18 mouse cellular contexts compared by ENCODE assay signal in the genomic region with DNA sequence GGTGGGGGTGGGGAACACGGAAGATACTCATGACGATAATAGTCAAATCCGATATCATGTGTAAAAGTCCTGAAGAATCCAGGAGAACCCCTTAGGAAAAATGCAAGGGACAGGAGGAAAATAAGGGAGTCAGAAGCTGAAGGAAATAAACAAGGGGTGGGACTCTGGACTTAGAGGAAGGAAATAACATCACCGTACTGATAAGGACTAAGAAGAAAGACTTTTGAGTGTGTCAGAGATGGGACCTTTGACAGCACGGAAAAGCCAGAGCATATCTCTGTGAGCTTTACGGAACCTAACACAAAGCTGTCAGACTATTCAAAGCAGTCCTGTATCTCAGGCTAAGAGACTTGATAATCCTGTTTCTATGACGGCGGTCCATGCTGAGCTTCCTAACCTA. TPM values are rescaled to one million over a fixed set of nuclear protein-coding genes. Genes with fewer than 3 reads are reported as not detected.
DNase-seq lines count a peak whose midpoint lies in the region; ATAC-seq and TF ChIP-seq lines count a peak whose summit lies in the region.
"Had no signal": no experiment of that assay in that cellular context is flagged by ENCODE, and none has a peak within 500 bp of the region (broad histone marks: within the 10 kb centered on the region; RNA-seq: fewer than 3 reads in every experiment).

No protein-coding gene starts in this region.

- no peak for ATAC-seq in heart, postnatal 0 days (ENCODE audit: insufficient read depth, low read depth)
- no peak for ATAC-seq in lung, postnatal 0 days
- ATAC-seq: forebrain, embryonic 13.5 days; forebrain, embryonic 15.5 days had no signal

- intact Hi-C loops in heart, adult 2 months (cut with DNase I) = no loop called here
- intact Hi-C loops in heart, postnatal 10 days (cut with DNase I) = no loop called here

- H3K4me1 ChIP-seq in heart, adult 2 months (ENCODE audit: control insufficient read depth, insufficient read depth, low read length) = peaks cover 9% of the 10 kb centered on the region
- no peaks in the 10 kb centered on the region for H3K4me1 ChIP-seq in heart, postnatal 0 days (ENCODE audit: control insufficient read depth, insufficient read depth)
- no peaks in the 10 kb centered on the region for H3K4me1 ChIP-seq in lung, postnatal 0 days (ENCODE audit: insufficient read depth, low read depth, low read length)
- peaks cover 5% of the 10 kb centered on the region; the same call in 1 of the 2 replicates for H3K4me1 ChIP-seq in brown adipose tissue, adult 24 weeks (ENCODE audit: control insufficient read depth, insufficient read depth, insufficient read length, low read length)
- peaks cover 9% of the 10 kb centered on the region; the same call in 1 of the 2 replicates for H3K4me1 ChIP-seq in hindbrain, embryonic 10.5 days (replicated peaks)
- H3K4me1 ChIP-seq: embryonic facial prominence, embryonic 12.5 days; forebrain, embryonic 13.5 days had no signal

- H3K9ac ChIP-seq in heart, adult 2 months (ENCODE audit: low read depth, low read length) = no peak overlapping the region; the same call in 1 of the 2 replicates
- H3K9ac ChIP-seq in heart, postnatal 0 days (replicated peaks; ENCODE audit: low read depth, low read length) = no peak overlapping the region
- H3K9ac ChIP-seq in lung, postnatal 0 days (replicated peaks; ENCODE audit: low read depth) = no peak overlapping the region
- H3K9ac ChIP-seq: embryonic facial prominence, embryonic 12.5 days; forebrain, embryonic 13.5 days; forebrain, embryonic 15.5 days had no signal

- H3K36me3 ChIP-seq in heart, adult 2 months (ENCODE audit: control insufficient read depth, insufficient read depth, low read length) = no peaks in the 10 kb centered on the region
- H3K36me3 ChIP-seq in heart, postnatal 0 days (replicated peaks; ENCODE audit: control insufficient read depth, insufficient read depth, low read length) = no peaks in the 10 kb centered on the region
- H3K36me3 ChIP-seq in lung, postnatal 0 days (ENCODE audit: insufficient read depth, low read length) = no peaks in the 10 kb centered on the region
- H3K36me3 ChIP-seq in hindbrain, embryonic 10.5 days = no peaks in the 10 kb centered on the region
- H3K36me3 ChIP-seq: embryonic facial prominence, embryonic 10.5 days; embryonic facial prominence, embryonic 12.5 days; forebrain, embryonic 15.5 days had no signal

- 33% methylated on average over 8 of the region's 8 CpGs for WGBS in heart, adult 2 months
- WGBS in heart, postnatal 0 days = 44% methylated on average over 8 of the region's 8 CpGs
- 56% methylated on average over 8 of the region's 8 CpGs for WGBS in lung, postnatal 0 days
- 94% methylated on average over 8 of the region's 8 CpGs for WGBS in hindbrain, embryonic 10.5 days

- H3K79me2 ChIP-seq in heart, adult 2 months (replicated peaks; ENCODE audit: control insufficient read depth, insufficient read depth, low read length) = no peaks in the 10 kb centered on the region

- no peak overlapping the region for H3K4me3 ChIP-seq in heart, adult 2 months
- H3K4me3 ChIP-seq in heart, postnatal 0 days (ENCODE audit: low read depth, low read length) = no peak overlapping the region
- no peak overlapping the region for H3K4me3 ChIP-seq in lung, postnatal 0 days (ENCODE audit: low read depth, low read length)
- H3K4me3 ChIP-seq in brown adipose tissue, adult 24 weeks (ENCODE audit: insufficient read depth, low read depth, low read length) = no peak overlapping the region
- no peak overlapping the region for H3K4me3 ChIP-seq in hindbrain, embryonic 10.5 days
- H3K4me3 ChIP-seq: embryonic facial prominence, embryonic 10.5 days; embryonic facial prominence, embryonic 12.5 days; forebrain, embryonic 13.5 days; forebrain, embryonic 15.5 days had no signal

- no peak overlapping the region for H3K4me2 ChIP-seq in heart, postnatal 0 days (ENCODE audit: low read depth, low read length)
- no peak overlapping the region for H3K4me2 ChIP-seq in lung, postnatal 0 days (replicated peaks; ENCODE audit: low read depth, low read length)
- H3K4me2 ChIP-seq: embryonic facial prominence, embryonic 12.5 days; forebrain, embryonic 13.5 days; forebrain, embryonic 15.5 days had no signal

- TF ChIP-seq EP300 in heart, adult 2 months (IDR thresholded peaks at IDR 0.05; ENCODE audit: insufficient read depth, low read depth, low read length) = no peak
- no peak for TF ChIP-seq EP300 in heart, postnatal 0 days (IDR thresholded peaks at IDR 0.05; ENCODE audit: low read depth)
- TF ChIP-seq EP300 in lung, postnatal 0 days (IDR thresholded peaks at IDR 0.05) = peak; percentile 78

- peak; percentile 28; the same call in 1 of the 2 replicates for TF ChIP-seq POLR2A in heart, adult 2 months (IDR thresholded peaks at IDR 0.05; ENCODE audit: insufficient read depth, low read depth, low read length)

- peak in 1 of 2 experiments; percentile 5 for DNase-seq in heart, adult 2 months
- DNase-seq in heart, postnatal 10 days = no peak
- DNase-seq in heart, postnatal 0 days (ENCODE audit: low spot score) = no peak
- no peak for DNase-seq in heart, adult 8-10 months (ENCODE audit: low spot score)
- DNase-seq in lung, postnatal 0 days (ENCODE audit: low spot score) = no peak
- DNase-seq in lung, postnatal 4 days = no peak
- no peak for DNase-seq in hindbrain, embryonic 10.5 days (ENCODE audit: low spot score)
- DNase-seq: cerebellum, adult 11-12 months; cerebellum, adult 2 months; cerebellum, adult 9-10 months; cerebellum, postnatal 10 days; cerebellum, postnatal 25 days had no signal

- H3K27ac ChIP-seq in heart, adult 2 months = no peak overlapping the region
- peak overlapping the region; percentile 23; the same call in 1 of the 2 replicates for H3K27ac ChIP-seq in heart, postnatal 0 days (ENCODE audit: low read depth)
- no peak overlapping the region for H3K27ac ChIP-seq in lung, postnatal 0 days (ENCODE audit: low read length)
- 0 out of 2 replicates have a peak overlapping the region, but pooled peaks have one; percentile 7 for H3K27ac ChIP-seq in brown adipose tissue, adult 24 weeks (replicated peaks; ENCODE audit: low read depth, low read length)
- H3K27ac ChIP-seq in hindbrain, embryonic 10.5 days = no peak overlapping the region
- H3K27ac ChIP-seq: embryonic facial prominence, embryonic 10.5 days; embryonic facial prominence, embryonic 12.5 days; forebrain, embryonic 13.5 days; forebrain, embryonic 15.5 days had no signal

- no peaks in the 10 kb centered on the region for H3K27me3 ChIP-seq in heart, adult 2 months (ENCODE audit: control insufficient read depth, insufficient read depth, low read length)
- peaks cover 23% of the 10 kb centered on the region; the same call in 1 of the 2 replicates for H3K27me3 ChIP-seq in heart, postnatal 0 days (ENCODE audit: control insufficient read depth, insufficient read depth, low read length)
- peaks cover 2% of the 10 kb centered on the region; the same call in 1 of the 2 replicates for H3K27me3 ChIP-seq in lung, postnatal 0 days (replicated peaks; ENCODE audit: insufficient read depth, low read length)
- H3K27me3 ChIP-seq in hindbrain, embryonic 10.5 days (ENCODE audit: insufficient read depth, poor library complexity, severe bottlenecking) = no peaks in the 10 kb centered on the region
- H3K27me3 ChIP-seq: forebrain, embryonic 15.5 days had no signal

- no peak for TF ChIP-seq CTCF in heart, adult 2 months (IDR thresholded peaks at IDR 0.05)
- no peak for TF ChIP-seq CTCF in heart, postnatal 0 days (IDR thresholded peaks at IDR 0.05; ENCODE audit: low read depth)
- TF ChIP-seq CTCF in lung, postnatal 0 days (IDR thresholded peaks at IDR 0.05) = no peak

- no peaks in the 10 kb centered on the region for H3K9me3 ChIP-seq in heart, postnatal 0 days (replicated peaks; ENCODE audit: control insufficient read depth, low read length)
- H3K9me3 ChIP-seq in lung, postnatal 0 days (ENCODE audit: low read length) = no peaks in the 10 kb centered on the region
- no peaks in the 10 kb centered on the region for H3K9me3 ChIP-seq in hindbrain, embryonic 10.5 days
- H3K9me3 ChIP-seq: embryonic facial prominence, embryonic 10.5 days; embryonic facial prominence, embryonic 12.5 days; forebrain, embryonic 13.5 days; forebrain, embryonic 15.5 days had no signal

RNA-seq across cellular contexts. Expression of gene Fam78b, which starts 5.0 kb away (rescaled TPM):
- 1 to 10 TPM; 2.5 to 3.7 TPM for total RNA-seq in heart, adult 2 months (2021)
- polyA plus RNA-seq in heart, adult 2 months (2012; rRNA removed) = 2.7 and 3.3 TPM in 2 replicates
- total RNA-seq in heart, postnatal 10 days (2021) = 1 to 10 TPM; 4.9 to 7.1 TPM
- total RNA-seq in heart, postnatal 0 days (2014; rRNA removed; ENCODE audit: low replicate concordance) = 1.3 and 5.6 TPM in 2 replicates
- polyA plus RNA-seq in heart, postnatal 0 days (2015; fragmentation: Nextera tagmentation; extraction: Ambion mirVana) = 0.63 and 0.65 TPM in 2 replicates
- 1 to 10 TPM; 2.3 to 3.8 (median 3.1) TPM for total RNA-seq in heart, adult 8-10 months (2022)
- 0.60 and 0.61 TPM in 2 replicates for polyA plus RNA-seq in lung, postnatal 0 days (2015; fragmentation: Nextera tagmentation; extraction: Ambion mirVana)
- polyA plus RNA-seq in brown adipose tissue, adult 24 weeks (2012; ENCODE audit: insufficient read depth, insufficient read length, missing spikeins) = 5.0 and 8.0 TPM in 2 replicates
- 3.9 and 5.7 TPM in 2 replicates for polyA plus RNA-seq in hindbrain, embryonic 10.5 days (2016; fragmentation: Nextera tagmentation; extraction: Ambion mirVana)
- total RNA-seq: MEL had no signal

Comparison
In these comparisons a context has a peak if more than half of its experiments do, and no peak if none do; other contexts are left out.
1. H3K27ac ChIP-seq: peak in heart, postnatal 0 days (single experiment) and brown adipose tissue, adult 24 weeks (single experiment); none in heart, adult 2 months (single experiment), lung, postnatal 0 days (single experiment) and hindbrain, embryonic 10.5 days (single experiment).